8 mouse cellular contexts compared by ENCODE assay signal in the genomic region with DNA sequence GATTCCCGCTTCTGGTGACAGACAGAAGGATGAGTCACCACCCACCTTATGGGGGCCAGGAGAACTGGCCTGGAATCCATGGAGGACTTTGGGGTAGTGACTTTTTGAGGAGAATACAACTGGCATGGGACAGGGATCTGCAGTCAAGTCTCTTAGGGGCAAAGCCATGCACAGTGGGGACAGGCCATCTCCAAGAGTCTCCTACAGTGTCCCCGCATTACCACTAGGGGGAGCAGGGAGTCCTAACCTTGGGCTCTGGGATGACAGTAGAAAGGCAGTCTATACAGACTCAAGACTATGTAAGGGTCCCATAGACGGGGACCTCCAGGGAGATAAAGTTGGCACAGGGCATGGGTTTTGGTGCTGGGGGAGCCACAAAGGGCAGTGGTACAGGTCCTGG. TPM values are rescaled to one million over a fixed set of nuclear protein-coding genes. Genes with fewer than 3 reads are reported as not detected.
A peak's percentile ranks its signal among the peaks of the same experiment; 100 is the strongest.
DNase-seq lines count a peak whose midpoint lies in the region; ATAC-seq and TF ChIP-seq lines count a peak whose summit lies in the region.

No protein-coding gene starts in this region.

- peaks cover 5% of the 10 kb centered on the region for H3K4me1 ChIP-seq in heart, adult 2 months (ENCODE audit: control insufficient read depth, insufficient read depth, low read length)
- no peaks in the 10 kb centered on the region for H3K4me1 ChIP-seq in kidney, adult 2 months (ENCODE audit: control insufficient read depth, insufficient read depth, low read length)
- H3K4me1 ChIP-seq in liver, embryonic 12.5 days: peaks cover 9% of the 10 kb centered on the region; the same call in 1 of the 2 replicates
- H3K4me1 ChIP-seq in neural tube, embryonic 11.5 days (ENCODE audit: control insufficient read depth, insufficient read depth, low read length): peaks cover 8% of the 10 kb centered on the region
- peaks cover 13% of the 10 kb centered on the region for H3K4me1 ChIP-seq in testis, adult 2 months (ENCODE audit: control insufficient read depth, insufficient read depth, low read length)

- peak; percentile 62; the same call in 1 of the 2 replicates for ATAC-seq in liver, embryonic 12.5 days
- ATAC-seq in neural tube, embryonic 11.5 days (ENCODE audit: insufficient read depth, low FRiP score, low TSS enrichment): peak; percentile 65; the same call in 1 of the 2 replicates

- no peak overlapping the region for H3K4me3 ChIP-seq in heart, adult 2 months
- H3K4me3 ChIP-seq in kidney, adult 2 months (ENCODE audit: insufficient read depth, low read depth, low read length): no peak overlapping the region
- no peak overlapping the region for H3K4me3 ChIP-seq in liver, embryonic 12.5 days
- no peak overlapping the region for H3K4me3 ChIP-seq in neural tube, embryonic 11.5 days (ENCODE audit: low read depth, low read length)
- no peak overlapping the region for H3K4me3 ChIP-seq in testis, adult 2 months (ENCODE audit: control insufficient read depth, low read depth, low read length)

- no peak for TF ChIP-seq POLR2A in heart, adult 2 months (IDR thresholded peaks at IDR 0.05; ENCODE audit: insufficient read depth, low read depth, low read length)
- no peak for TF ChIP-seq POLR2A in kidney, adult 2 months (IDR thresholded peaks at IDR 0.05; ENCODE audit: low read depth, low read length)
- no peak for TF ChIP-seq POLR2A in testis, adult 2 months (IDR thresholded peaks at IDR 0.05; ENCODE audit: control insufficient read depth, low read depth, low read length)

- DNase-seq in CD4-positive, CD25-positive, alpha-beta regulatory T cell, adult 2 months (ENCODE audit: low read depth, low spot score): peak; percentile 76
- peak; percentile 52 to 62 for DNase-seq in adrenal gland, adult 18-20 months (ENCODE audit: low spot score in 2 of 2)
- peak; percentile 78 for DNase-seq in embryo, embryonic 11 days
- DNase-seq in heart, adult 2 months: peak; percentile 55 to 67
- DNase-seq in kidney, adult 2 months: peak; percentile 67
- DNase-seq in neural tube, embryonic 11.5 days (ENCODE audit: low spot score): peak; percentile 71

- H3K9me3 ChIP-seq in liver, embryonic 12.5 days (replicated peaks): no peaks in the 10 kb centered on the region
- H3K9me3 ChIP-seq in neural tube, embryonic 11.5 days (ENCODE audit: control insufficient read depth, low read length): no peaks in the 10 kb centered on the region

- TF ChIP-seq EP300 in heart, adult 2 months (IDR thresholded peaks at IDR 0.05; ENCODE audit: insufficient read depth, low read depth, low read length): 0 out of 2 replicates have a peak, but pooled peaks have one; percentile 33

- TF ChIP-seq CTCF in heart, adult 2 months (IDR thresholded peaks at IDR 0.05): peak; percentile 97
- peak; percentile 87 for TF ChIP-seq CTCF in kidney, adult 2 months (conservative IDR thresholded peaks at IDR 0.05; ENCODE audit: insufficient read depth, insufficient read length, low read depth, low read length)
- peak; percentile 81; the same call in 1 of the 2 replicates for TF ChIP-seq CTCF in testis, adult 2 months (IDR thresholded peaks at IDR 0.05; ENCODE audit: control insufficient read depth, insufficient read depth, insufficient replicate concordance, low read depth, low read length)

- no peak overlapping the region for H3K9ac ChIP-seq in heart, adult 2 months (ENCODE audit: low read depth, low read length)
- no peak overlapping the region for H3K9ac ChIP-seq in liver, embryonic 12.5 days
- no peak overlapping the region for H3K9ac ChIP-seq in neural tube, embryonic 11.5 days (ENCODE audit: low read length)

- peaks cover 6% of the 10 kb centered on the region; the same call in 1 of the 2 replicates for H3K27me3 ChIP-seq in heart, adult 2 months (ENCODE audit: control insufficient read depth, insufficient read depth, low read length)
- H3K27me3 ChIP-seq in kidney, adult 2 months (replicated peaks; ENCODE audit: control insufficient read depth, insufficient read depth, low read length): no peaks in the 10 kb centered on the region
- peaks cover 80% of the 10 kb centered on the region for H3K27me3 ChIP-seq in liver, embryonic 12.5 days (replicated peaks)
- H3K27me3 ChIP-seq in neural tube, embryonic 11.5 days (ENCODE audit: control insufficient read depth, insufficient read depth, low read length): peaks cover 34% of the 10 kb centered on the region
- H3K27me3 ChIP-seq in testis, adult 2 months (ENCODE audit: control insufficient read depth, insufficient read depth, low read length): no peaks in the 10 kb centered on the region

- intact Hi-C loops in heart, adult 2 months (cut with DNase I): loop anchor here (2.0 to 5.0 kb wide), 2 partner anchors 34 to 135 kb away; no protein-coding TSS in a partner anchor

- H3K27ac ChIP-seq in heart, adult 2 months: no peak overlapping the region
- no peak overlapping the region for H3K27ac ChIP-seq in kidney, adult 2 months (ENCODE audit: insufficient read depth, low read depth, low read length)
- no peak overlapping the region for H3K27ac ChIP-seq in liver, embryonic 12.5 days
- H3K27ac ChIP-seq in neural tube, embryonic 11.5 days (ENCODE audit: low read depth, low read length): no peak overlapping the region
- H3K27ac ChIP-seq in testis, adult 2 months (ENCODE audit: control insufficient read depth, insufficient read depth, low read depth, low read length): no peak overlapping the region

- no peaks in the 10 kb centered on the region for H3K79me2 ChIP-seq in heart, adult 2 months (replicated peaks; ENCODE audit: control insufficient read depth, insufficient read depth, low read length)

- no peaks in the 10 kb centered on the region for H3K36me3 ChIP-seq in heart, adult 2 months (ENCODE audit: control insufficient read depth, insufficient read depth, low read length)
- no peaks in the 10 kb centered on the region for H3K36me3 ChIP-seq in kidney, adult 2 months (ENCODE audit: control insufficient read depth, insufficient read depth, low read length)
- H3K36me3 ChIP-seq in liver, embryonic 12.5 days: no peaks in the 10 kb centered on the region
- no peaks in the 10 kb centered on the region for H3K36me3 ChIP-seq in neural tube, embryonic 11.5 days (ENCODE audit: control insufficient read depth, insufficient read depth, low read length)
- no peaks in the 10 kb centered on the region for H3K36me3 ChIP-seq in testis, adult 2 months (ENCODE audit: control insufficient read depth, insufficient read depth, low read length)

- H3K4me2 ChIP-seq in liver, embryonic 12.5 days: no peak overlapping the region
- no peak overlapping the region for H3K4me2 ChIP-seq in neural tube, embryonic 11.5 days (ENCODE audit: low read depth)

- WGBS in heart, adult 2 months: 33% methylated on average over 3 of the region's 3 CpGs
- 35% methylated on average over 3 of the region's 3 CpGs for WGBS in kidney, adult 2 months
- 23% methylated on average over 3 of the region's 3 CpGs for WGBS in liver, embryonic 12.5 days (ENCODE audit: insufficient replicate concordance)
- 29% methylated on average over 3 of the region's 3 CpGs for WGBS in neural tube, embryonic 11.5 days

RNA-seq across cellular contexts. Expression of a gene that starts 3.9 kb away (rescaled TPM):
- 1 to 10 TPM; 1.4 to 2.1 TPM for total RNA-seq in adrenal gland, adult 18-20 months (2021)
- total RNA-seq in heart, adult 2 months (2021): 10 to 100 TPM; 34.7 to 46.0 TPM
- 59.8 and 72.0 TPM in 2 replicates for polyA plus RNA-seq in heart, adult 2 months (2012; rRNA removed)
- 1.0 and 1.5 TPM in 2 replicates for polyA plus RNA-seq in kidney, adult 2 months (2012; rRNA removed)
- polyA plus RNA-seq in liver, embryonic 12.5 days (2016; fragmentation: Nextera tagmentation; extraction: Ambion mirVana): 0.11 TPM in 1 of 2 replicates, not detected in the other
- 0.39 and 0.97 TPM in 2 replicates for polyA plus RNA-seq in neural tube, embryonic 11.5 days (2014; fragmentation: Nextera tagmentation; extraction: Ambion mirVana)
- 0.21 and 0.31 TPM in 2 replicates for polyA plus RNA-seq in testis, adult 2 months (2012; rRNA removed)

RNA-seq across cellular contexts. Expression of a gene that starts 19.3 kb away (rescaled TPM):
- 10 to 100 TPM in 1 of 2 experiments, 1 to 10 TPM in 1; 5.3 to 22.1 TPM for total RNA-seq in adrenal gland, adult 18-20 months (2021)
- under 1 TPM in 1 of 2 experiments, not detected in 1; 0.09 TPM for total RNA-seq in heart, adult 2 months (2021)
- 0.29 TPM in 2 replicates for polyA plus RNA-seq in heart, adult 2 months (2012; rRNA removed)
- polyA plus RNA-seq in kidney, adult 2 months (2012; rRNA removed): 0.14 and 0.19 TPM in 2 replicates
- 6.4 and 7.8 TPM in 2 replicates for polyA plus RNA-seq in liver, embryonic 12.5 days (2016; fragmentation: Nextera tagmentation; extraction: Ambion mirVana)
- 0.30 and 0.53 TPM in 2 replicates for polyA plus RNA-seq in neural tube, embryonic 11.5 days (2014; fragmentation: Nextera tagmentation; extraction: Ambion mirVana)
- 0.90 and 1.2 TPM in 2 replicates for polyA plus RNA-seq in testis, adult 2 months (2012; rRNA removed)

RNA-seq across cellular contexts. Expression of a gene that starts 25.0 kb away (rescaled TPM):
- total RNA-seq in adrenal gland, adult 18-20 months (2021): under 1 TPM in 1 of 2 experiments, not detected in 1; 0.13 TPM
- not detected for total RNA-seq in heart, adult 2 months (2021)
- polyA plus RNA-seq in heart, adult 2 months (2012; rRNA removed): 0.06 TPM in 2 replicates
- polyA plus RNA-seq in kidney, adult 2 months (2012; rRNA removed): 0.05 and 0.15 TPM in 2 replicates
- polyA plus RNA-seq in liver, embryonic 12.5 days (2016; fragmentation: Nextera tagmentation; extraction: Ambion mirVana): 0.05 and 0.07 TPM in 2 replicates
- polyA plus RNA-seq in neural tube, embryonic 11.5 days (2014; fragmentation: Nextera tagmentation; extraction: Ambion mirVana): 0.09 TPM in 1 of 2 replicates, not detected in the other
- polyA plus RNA-seq in testis, adult 2 months (2012; rRNA removed): 0.27 and 0.29 TPM in 2 replicates

RNA-seq across cellular contexts. Expression of a gene that starts 48.8 kb away (rescaled TPM):
- total RNA-seq in adrenal gland, adult 18-20 months (2021): 10 to 100 TPM; 25.7 to 37.2 TPM
- total RNA-seq in heart, adult 2 months (2021): 10 to 100 TPM; 17.0 to 19.2 TPM
- 14.4 and 18.3 TPM in 2 replicates for polyA plus RNA-seq in heart, adult 2 months (2012; rRNA removed)
- 113 and 125 TPM in 2 replicates for polyA plus RNA-seq in kidney, adult 2 months (2012; rRNA removed)
- 28.8 and 30.0 TPM in 2 replicates for polyA plus RNA-seq in liver, embryonic 12.5 days (2016; fragmentation: Nextera tagmentation; extraction: Ambion mirVana)
- polyA plus RNA-seq in neural tube, embryonic 11.5 days (2014; fragmentation: Nextera tagmentation; extraction: Ambion mirVana): 14.2 and 14.3 TPM in 2 replicates
- 13.3 and 18.0 TPM in 2 replicates for polyA plus RNA-seq in testis, adult 2 months (2012; rRNA removed)

RNA-seq across cellular contexts. Expression of a gene that starts 51.7 kb away (rescaled TPM):
- total RNA-seq in adrenal gland, adult 18-20 months (2021): 100 to 1,000 TPM in 1 of 2 experiments, 10 to 100 TPM in 1; 93.7 to 121 TPM
- 10 to 100 TPM; 47.3 to 49.0 TPM for total RNA-seq in heart, adult 2 months (2021)
- polyA plus RNA-seq in heart, adult 2 months (2012; rRNA removed): 36.6 and 43.6 TPM in 2 replicates
- polyA plus RNA-seq in kidney, adult 2 months (2012; rRNA removed): 42.6 and 47.9 TPM in 2 replicates
- polyA plus RNA-seq in liver, embryonic 12.5 days (2016; fragmentation: Nextera tagmentation; extraction: Ambion mirVana): 107 TPM in 2 replicates
- polyA plus RNA-seq in neural tube, embryonic 11.5 days (2014; fragmentation: Nextera tagmentation; extraction: Ambion mirVana): 165 and 178 TPM in 2 replicates
- 20.0 and 20.2 TPM in 2 replicates for polyA plus RNA-seq in testis, adult 2 months (2012; rRNA removed)

Comparison
In these comparisons a context has a peak if more than half of its experiments do, and no peak if none do; other contexts are left out.
1. RNA of a gene that starts 3.9 kb away (polyA plus RNA-seq): 59.8 to 72.0 TPM in heart, adult 2 months; 1.0 to 1.5 TPM in kidney, adult 2 months, 0.39 to 0.97 TPM in neural tube, embryonic 11.5 days, 0.21 to 0.31 TPM in testis, adult 2 months and 0.11 TPM in liver, embryonic 12.5 days; every median in the first group is over 10 times any median in the second.
2. Peak in every context shown above with its lines, with median percentiles within 50 percentile points of each other: DNase-seq and CTCF ChIP-seq.